Mouse (Mus musculus) embryonic facial prominence, embryonic 14.5 days (tissue): ENCODE measurements around the gene Hoxa4. TPM values are rescaled to one million over a fixed set of nuclear protein-coding genes. Genes with fewer than 3 reads are reported as not detected.

ENCODE experiments used
- ATAC-seq: fragments of 200-750 bp; cut with Nextera tagmentation; 2 replicates; pipeline ENCODE4 v1.8.0; 2017; ENCODE audit warnings: low read depth, moderate number of reproducible peaks, moderate TSS enrichment
- DNase-seq: peaks from one replicate; pipeline ENCODE4 v3.0.0-alpha.2; 2015; ENCODE audit warnings: low spot score
- H3K27ac ChIP-seq: fragments of 300-500 bp; sonication (generic); replicated peaks from 2 replicates; pipeline ENCODE4 v1.5.1; 2014; ENCODE audit warnings: low read depth, mild to moderate bottlenecking, low read length, moderate library complexity
- H3K27me3 ChIP-seq: fragments of 300-500 bp; sonication (generic); replicated peaks from 2 replicates; pipeline ENCODE4 v1.6.1; 2014; ENCODE audit warnings: low read length; ENCODE audit not compliant: control insufficient read depth, insufficient read depth
- H3K36me3 ChIP-seq: fragments of 300-500 bp; sonication (generic); 2 replicates; pipeline ENCODE4 v1.6.1; 2014; ENCODE audit warnings: low read length, mixed read lengths; ENCODE audit not compliant: control insufficient read depth, insufficient read depth
- H3K4me1 ChIP-seq: fragments of 300-500 bp; sonication (generic); 2 replicates; pipeline ENCODE4 v1.6.1; 2014; ENCODE audit warnings: antibody characterized with exemption, low read length; ENCODE audit not compliant: control insufficient read depth, insufficient read depth
- H3K4me2 ChIP-seq: fragments of 300-500 bp; sonication (generic); 2 replicates; pipeline ENCODE4 v1.6.1; 2014; ENCODE audit warnings: low read depth, mild to moderate bottlenecking, low read length, moderate library complexity, mixed read lengths
- H3K4me3 ChIP-seq: fragments of 300-500 bp; sonication (generic); 2 replicates; pipeline ENCODE4 v1.5.1; 2014; ENCODE audit warnings: low read depth, mild to moderate bottlenecking, low read length
- H3K9ac ChIP-seq: fragments of 300-500 bp; sonication (generic); 2 replicates; pipeline ENCODE4 v1.6.1; 2014; ENCODE audit warnings: low read depth, mild to moderate bottlenecking, low read length, moderate library complexity, mixed read lengths
- H3K9me3 ChIP-seq: fragments of 300-500 bp; sonication (generic); 2 replicates; pipeline ENCODE4 v1.6.1; 2016; ENCODE audit warnings: low read length; ENCODE audit not compliant: control insufficient read depth
- WGBS: fragments of 180-500 bp; shearing (Covaris S2); extraction: QIAGEN DNeasy Blood & Tissue Kit; methylation state at CpG from one replicate; pipeline ENCODE4 v1.1.7; 2014; 5-methylcytosine and 5-hydroxymethylcytosine counted together
- polyA plus RNA-seq: library from polyadenylated mRNA; unstranded; fragments of >200 nt; fragmentation: Nextera tagmentation; extraction: Ambion mirVana; gene quantifications from 2 replicates; pipeline ENCODE4 v1.2.1, GENCODE M21; 2014

Gene Hoxa4
- polyA plus RNA-seq, 1 experiment from 2014 or later: 1.1 TPM

- no peak for DNase-seq
- Histone ChIP-seq H3K27ac (no peak within 1 kb of the TSS), H3K9ac (no peak within 1 kb of the TSS), H3K36me3 (no peaks in the 10 kb centered on the region), H3K4me2 (peak within 1 kb of the TSS; percentile 31; the same call in 1 of the 2 replicates), H3K4me3 (peak within 1 kb of the TSS; percentile 14; the same call in 1 of the 2 replicates), H3K9me3 (no peaks in the 10 kb centered on the region), H3K27me3 (peaks cover 100% of the 10 kb centered on the region), H3K4me1 (0 out of 2 replicates have a peak, but pooled peaks cover 4% of the 10 kb centered on the region)
- WGBS: 3% methylated on average over 38 of the region's 47 CpGs
- no peak for ATAC-seq
Observed at GRCm38 (mm10) chr6:52208072-52208867, 16.7 kb upstream of the Hoxa4 start, which contains the start of gene Hoxa6. TSS of gene Hoxa6 (minus strand) at chr6:52208722.

- no peak overlapping the region for H3K4me3 ChIP-seq
- no peaks in the 10 kb centered on the region for H3K36me3 ChIP-seq
- peaks cover 100% of the 10 kb centered on the region for H3K27me3 ChIP-seq
- DNase-seq (no peak), ATAC-seq (no peak)
- H3K27ac ChIP-seq: no peak overlapping the region
- 0 out of 2 replicates have a peak, but pooled peaks cover 4% of the 10 kb centered on the region for H3K4me1 ChIP-seq
- no peak overlapping the region for H3K4me2 ChIP-seq
- H3K9ac ChIP-seq: no peak overlapping the region
- H3K9me3 ChIP-seq: no peaks in the 10 kb centered on the region
Observed at GRCm38 (mm10) chr6:52207684-52207976, 16.1 kb upstream of the Hoxa4 start.

- peaks cover 100% of the 10 kb centered on the region for H3K27me3 ChIP-seq
- H3K36me3 ChIP-seq: no peaks in the 10 kb centered on the region
- DNase-seq (no peak), ATAC-seq (no peak)
- no peak overlapping the region for H3K27ac ChIP-seq
- no peak overlapping the region for H3K9ac ChIP-seq
- H3K9me3 ChIP-seq: no peaks in the 10 kb centered on the region
- 0 out of 2 replicates have a peak, but pooled peaks cover 4% of the 10 kb centered on the region for H3K4me1 ChIP-seq
- 7% methylated on average over 4 of the region's 4 CpGs for WGBS
- H3K4me3 ChIP-seq: no peak overlapping the region
- H3K4me2 ChIP-seq: no peak overlapping the region
Observed at GRCm38 (mm10) chr6:52206882-52207683, 15.5 kb upstream of the Hoxa4 start.

- Histone ChIP-seq H3K9me3 (no peaks in the 10 kb centered on the region), H3K9ac (no peak overlapping the region), H3K36me3 (no peaks in the 10 kb centered on the region), H3K27me3 (peaks cover 100% of the 10 kb centered on the region), H3K4me1 (0 out of 2 replicates have a peak, but pooled peaks cover 4% of the 10 kb centered on the region), H3K4me2 (no peak overlapping the region; the same call in 1 of the 2 replicates), H3K4me3 (no peak overlapping the region), H3K27ac (no peak overlapping the region)
- WGBS: 2% methylated on average over 54 of the region's 55 CpGs
- no peak for ATAC-seq
- no peak for DNase-seq
Observed at GRCm38 (mm10) chr6:52205638-52206621, 14.4 kb upstream of the Hoxa4 start.

- no peak for ATAC-seq
- Histone ChIP-seq H3K4me2 (no peak overlapping the region), H3K36me3 (no peaks in the 10 kb centered on the region), H3K9me3 (no peaks in the 10 kb centered on the region), H3K27me3 (peaks cover 100% of the 10 kb centered on the region), H3K4me1 (0 out of 2 replicates have a peak, but pooled peaks cover 4% of the 10 kb centered on the region), H3K27ac (no peak overlapping the region), H3K9ac (no peak overlapping the region), H3K4me3 (no peak overlapping the region)
- no peak for DNase-seq
- 6% methylated on average over 14 of the region's 14 CpGs for whole genome bisulfite sequencing
Observed at GRCm38 (mm10) chr6:52205221-52205620, 13.7 kb upstream of the Hoxa4 start.

- H3K27me3 ChIP-seq: peaks cover 100% of the 10 kb centered on the region
- H3K4me3 ChIP-seq: peak within 1 kb of the TSS; percentile 34
- H3K9me3 ChIP-seq: no peaks in the 10 kb centered on the region
- ATAC-seq (no peak), DNase-seq (no peak)
- H3K36me3 ChIP-seq: no peaks in the 10 kb centered on the region
- H3K4me1 ChIP-seq: 0 out of 2 replicates have a peak, but pooled peaks cover 4% of the 10 kb centered on the region
- peak within 1 kb of the TSS; percentile 47 for H3K4me2 ChIP-seq
- H3K27ac ChIP-seq: no peak within 1 kb of the TSS
- peak within 1 kb of the TSS; percentile 31; the same call in 1 of the 2 replicates for H3K9ac ChIP-seq
- under 1% methylated on average over 51 of the region's 65 CpGs for WGBS
Observed at GRCm38 (mm10) chr6:52204050-52204752, 12.6 kb upstream of the Hoxa4 start, which contains the start of gene Hoxa5. TSS of gene Hoxa5 (minus strand) at chr6:52204587.

GRCm38 (mm10) chr6:52203371-52204049 lies 12.0 kb upstream of the Hoxa4 start:
- WGBS: under 1% methylated on average over 28 of the region's 46 CpGs
- 0 out of 2 replicates have a peak, but pooled peaks have one; percentile 37 for ATAC-seq
- peak overlapping the region; percentile 31; the same call in 1 of the 2 replicates for H3K9ac ChIP-seq

More at GRCm38 (mm10) chr6:52203371-52204049, 12.0 kb upstream of the Hoxa4 start:
- H3K9me3 ChIP-seq: no peaks in the 10 kb centered on the region
- H3K4me1 ChIP-seq: 0 out of 2 replicates have a peak, but pooled peaks cover 4% of the 10 kb centered on the region
- H3K36me3 ChIP-seq: no peaks in the 10 kb centered on the region
- H3K4me3 ChIP-seq: peak overlapping the region; percentile 34
- peaks cover 100% of the 10 kb centered on the region for H3K27me3 ChIP-seq
- no peak for DNase-seq
- H3K4me2 ChIP-seq: peak overlapping the region; percentile 47
- H3K27ac ChIP-seq: no peak overlapping the region
